Mouse (Mus musculus) heart, embryonic 15.5 days (tissue): ENCODE measurements at regions not wholly inside any gene's neighbourhood (a gene's known extent, or its start where the extent isn't known, plus 50 kb on each side); places are given as distances from the start of the nearest gene placed in this dataset.
A peak's percentile ranks its signal among the peaks of the same experiment; 100 is the strongest.

ENCODE experiments used
- ATAC-seq: fragments of 200-750 bp; cut with Nextera tagmentation; replicated peaks from 2 replicates; pipeline ENCODE4 v1.8.0; 2017; ENCODE audit warnings: low read depth, moderate TSS enrichment; ENCODE audit not compliant: insufficient number of reproducible peaks, insufficient read depth, low FRiP score
- H3K27ac ChIP-seq: fragments of 300-500 bp; sonication (generic); 2 replicates; pipeline ENCODE4 v1.5.1; 2015; ENCODE audit warnings: mild to moderate bottlenecking, inconsistent platforms
- H3K27me3 ChIP-seq: fragments of 300-500 bp; sonication (generic); 2 replicates; pipeline ENCODE4 v1.6.1; 2015; ENCODE audit warnings: inconsistent platforms
- H3K36me3 ChIP-seq: fragments of 300-500 bp; sonication (generic); 2 replicates; pipeline ENCODE4 v1.6.1; 2015; ENCODE audit warnings: mild to moderate bottlenecking, inconsistent platforms
- H3K4me1 ChIP-seq: fragments of 300-500 bp; sonication (generic); replicated peaks from 2 replicates; pipeline ENCODE4 v1.6.1; 2015; ENCODE audit warnings: inconsistent platforms
- H3K4me2 ChIP-seq: fragments of 300-500 bp; sonication (generic); 2 replicates; pipeline ENCODE4 v1.6.1; 2015; ENCODE audit warnings: inconsistent platforms, mild to moderate bottlenecking, moderate library complexity
- H3K4me3 ChIP-seq: fragments of 300-500 bp; sonication (generic); 2 replicates; pipeline ENCODE4 v1.5.1; 2015; ENCODE audit warnings: mild to moderate bottlenecking, inconsistent platforms
- H3K9ac ChIP-seq: fragments of 300-500 bp; sonication (generic); 2 replicates; pipeline ENCODE4 v1.6.1; 2015; ENCODE audit warnings: mild to moderate bottlenecking, inconsistent platforms
- H3K9me3 ChIP-seq: fragments of 300-500 bp; sonication (generic); replicated peaks from 2 replicates; pipeline ENCODE4 v1.6.1; 2016; ENCODE audit warnings: inconsistent platforms
- WGBS: fragments of 180-500 bp; shearing (Covaris S2); methylation state at CpG from one replicate; pipeline ENCODE4 v1.1.7; 2015; ENCODE audit warnings: mixed read lengths; 5-methylcytosine and 5-hydroxymethylcytosine counted together

GRCm38 (mm10) chr14:105706756-105707155, 189.9 kb downstream of the Spry2 start:
- H3K9me3 ChIP-seq: no peaks in the 10 kb centered on the region
- H3K4me3 ChIP-seq: no peak overlapping the region
- H3K9ac ChIP-seq: no peak overlapping the region
- no peak overlapping the region for H3K4me2 ChIP-seq
- 94% methylated on average over 7 of the region's 7 CpGs for WGBS
- H3K4me1 ChIP-seq: no peaks in the 10 kb centered on the region
- no peaks in the 10 kb centered on the region for H3K27me3 ChIP-seq
- no peak overlapping the region for H3K27ac ChIP-seq
- ATAC-seq: no peak
- no peaks in the 10 kb centered on the region for H3K36me3 ChIP-seq

GRCm38 (mm10) chr14:105698616-105699015, 198.0 kb downstream of the Spry2 start:
- Histone ChIP-seq H3K4me3 (no peak overlapping the region), H3K9ac (no peak overlapping the region), H3K36me3 (no peaks in the 10 kb centered on the region), H3K4me2 (no peak overlapping the region), H3K27ac (no peak overlapping the region), H3K9me3 (no peaks in the 10 kb centered on the region), H3K4me1 (no peaks in the 10 kb centered on the region), H3K27me3 (no peaks in the 10 kb centered on the region)
- no peak for ATAC-seq
- 25% methylated on average over 1 of the region's 1 CpGs for WGBS

GRCm38 (mm10) chr14:105698086-105698485, 198.5 kb downstream of the Spry2 start:
- H3K36me3 ChIP-seq: no peaks in the 10 kb centered on the region

GRCm38 (mm10) chr14:105697398-105697797, 199.2 kb downstream of the Spry2 start:
- H3K4me1 ChIP-seq: no peaks in the 10 kb centered on the region
- H3K27ac ChIP-seq: no peak overlapping the region
- no peaks in the 10 kb centered on the region for H3K9me3 ChIP-seq
- WGBS: 84% methylated on average over 13 of the region's 13 CpGs
- no peaks in the 10 kb centered on the region for H3K36me3 ChIP-seq
- H3K4me2 ChIP-seq: no peak overlapping the region
- no peak overlapping the region for H3K4me3 ChIP-seq
- ATAC-seq: no peak
- H3K9ac ChIP-seq: no peak overlapping the region
- H3K27me3 ChIP-seq: no peaks in the 10 kb centered on the region

More at GRCm38 (mm10) chr14:105698086-105698485, 198.5 kb downstream of the Spry2 start:
- no peaks in the 10 kb centered on the region for H3K9me3 ChIP-seq
- H3K9ac ChIP-seq: no peak overlapping the region
- H3K4me3 ChIP-seq: no peak overlapping the region
- H3K4me2 ChIP-seq: no peak overlapping the region
- no peaks in the 10 kb centered on the region for H3K4me1 ChIP-seq
- H3K27me3 ChIP-seq: no peaks in the 10 kb centered on the region
- WGBS: 87% methylated on average over 1 of the region's 1 CpGs
- H3K27ac ChIP-seq: no peak overlapping the region
- ATAC-seq: no peak

GRCm38 (mm10) chr14:105694969-105695368, 201.7 kb downstream of the Spry2 start:
- Histone ChIP-seq H3K9me3 (no peaks in the 10 kb centered on the region), H3K27ac (no peak overlapping the region), H3K4me3 (no peak overlapping the region), H3K27me3 (no peaks in the 10 kb centered on the region), H3K36me3 (no peaks in the 10 kb centered on the region), H3K4me2 (no peak overlapping the region), H3K9ac (no peak overlapping the region), H3K4me1 (no peaks in the 10 kb centered on the region)
- no peak for ATAC-seq

- H3K4me1 ChIP-seq: no peaks in the 10 kb centered on the region
Measured at GRCm38 (mm10) chr14:105693713-105694112, 202.9 kb downstream of the Spry2 start.

GRCm38 (mm10) chr14:105684826-105685465, 211.7 kb downstream of the Spry2 start:
- no peak overlapping the region for H3K9ac ChIP-seq
- WGBS: 48% methylated on average over 11 of the region's 11 CpGs
- H3K9me3 ChIP-seq: no peaks in the 10 kb centered on the region
- H3K4me2 ChIP-seq: no peak overlapping the region; the same call in 1 of the 2 replicates
- H3K27me3 ChIP-seq: no peaks in the 10 kb centered on the region
- no peaks in the 10 kb centered on the region; the same call in 1 of the 2 replicates for H3K4me1 ChIP-seq
- H3K4me3 ChIP-seq: no peak overlapping the region
- H3K36me3 ChIP-seq: no peaks in the 10 kb centered on the region
- no peak overlapping the region for H3K27ac ChIP-seq
- no peak for ATAC-seq

More at GRCm38 (mm10) chr14:105693713-105694112, 202.9 kb downstream of the Spry2 start:
- Histone ChIP-seq H3K4me2 (no peak overlapping the region), H3K9ac (no peak overlapping the region), H3K36me3 (no peaks in the 10 kb centered on the region), H3K9me3 (no peaks in the 10 kb centered on the region), H3K27me3 (no peaks in the 10 kb centered on the region), H3K27ac (no peak overlapping the region), H3K4me3 (no peak overlapping the region)
- 82% methylated on average over 4 of the region's 4 CpGs for WGBS
- ATAC-seq: no peak

GRCm38 (mm10) chr14:105684329-105684728, 212.3 kb downstream of the Spry2 start:
- Histone ChIP-seq H3K4me3 (no peak overlapping the region), H3K27me3 (no peaks in the 10 kb centered on the region), H3K4me2 (no peak overlapping the region), H3K9me3 (no peaks in the 10 kb centered on the region), H3K4me1 (no peaks in the 10 kb centered on the region; the same call in 1 of the 2 replicates), H3K9ac (no peak overlapping the region), H3K27ac (no peak overlapping the region), H3K36me3 (no peaks in the 10 kb centered on the region)
- no peak for ATAC-seq
- WGBS: 69% methylated on average over 2 of the region's 2 CpGs

GRCm38 (mm10) chr14:105676646-105676930, 220.0 kb downstream of the Spry2 start:
- Histone ChIP-seq H3K4me1 (peaks cover 9% of the 10 kb centered on the region; the same call in 1 of the 2 replicates), H3K36me3 (no peaks in the 10 kb centered on the region), H3K4me3 (no peak overlapping the region), H3K27me3 (no peaks in the 10 kb centered on the region), H3K4me2 (peak overlapping the region; percentile 45), H3K9ac (no peak overlapping the region), H3K27ac (no peak overlapping the region), H3K9me3 (no peaks in the 10 kb centered on the region)
- ATAC-seq: no peak
- WGBS: 12% methylated on average over 4 of the region's 4 CpGs

- no peak overlapping the region for H3K9ac ChIP-seq
- ATAC-seq: no peak
- no peak overlapping the region for H3K4me3 ChIP-seq
- no peak overlapping the region for H3K27ac ChIP-seq
- H3K9me3 ChIP-seq: no peaks in the 10 kb centered on the region
- H3K36me3 ChIP-seq: no peaks in the 10 kb centered on the region
- no peaks in the 10 kb centered on the region for H3K27me3 ChIP-seq
- peak overlapping the region; percentile 45 for H3K4me2 ChIP-seq
- 44% methylated on average over 13 of the region's 13 CpGs for WGBS
- peaks cover 9% of the 10 kb centered on the region; the same call in 1 of the 2 replicates for H3K4me1 ChIP-seq
Measured at GRCm38 (mm10) chr14:105675801-105676645, 220.6 kb downstream of the Spry2 start.

- Histone ChIP-seq H3K4me3 (no peak overlapping the region), H3K27me3 (no peaks in the 10 kb centered on the region)
- ATAC-seq: no peak
Measured at GRCm38 (mm10) chr14:105675006-105675405, 221.6 kb downstream of the Spry2 start.

More at GRCm38 (mm10) chr14:105675006-105675405, 221.6 kb downstream of the Spry2 start:
- Histone ChIP-seq H3K9me3 (no peaks in the 10 kb centered on the region), H3K9ac (no peak overlapping the region), H3K4me2 (no peak overlapping the region), H3K4me1 (peaks cover 9% of the 10 kb centered on the region; the same call in 1 of the 2 replicates), H3K36me3 (no peaks in the 10 kb centered on the region), H3K27ac (no peak overlapping the region)
